Mouse (Mus musculus): ENCODE measurements around the gene Gps1.
"Not testable (repeated sequence)": the region's sequence is repeated elsewhere in the genome, so short reads cannot be mapped to it uniquely, and the experiment has no call there.

Gps1 gene

GRCm38 (mm10) chr11:120784064-120784791, at the start of gene Gps1, which contains the start of gene Rfng:
TSS of gene Gps1 (plus strand) at chr11:120784272.
TSS of gene Rfng (minus strand) at chr11:120784207.
- DNase-seq (ENCODE audit: low spot score in 2 of 2), result peak; percentile 72 to 81

- no peak for DNase-seq (ENCODE audit: low spot score in 2 of 2)
Observed at GRCm38 (mm10) chr11:120736424-120736823, 47.6 kb upstream of the Gps1 start.

- DNase-seq (ENCODE audit: low spot score in 2 of 2), result no peak
Observed at GRCm38 (mm10) chr11:120740981-120741380, 43.1 kb upstream of the Gps1 start.

- DNase-seq (ENCODE audit: low spot score in 2 of 2), result no peak
Observed at GRCm38 (mm10) chr11:120744121-120744701, 39.9 kb upstream of the Gps1 start.

- no peak for DNase-seq (ENCODE audit: low spot score in 2 of 2)
Observed at GRCm38 (mm10) chr11:120747974-120748373, 36.1 kb upstream of the Gps1 start.

GRCm38 (mm10) chr11:120749430-120749829, 34.6 kb upstream of the Gps1 start:
- DNase-seq (ENCODE audit: low spot score in 2 of 2), result peak in 1 of 2 experiments; percentile 40

GRCm38 (mm10) chr11:120751606-120752005, 32.5 kb upstream of the Gps1 start:
- DNase-seq (ENCODE audit: low spot score in 2 of 2), result no peak

- DNase-seq (ENCODE audit: low spot score in 2 of 2), result no peak
Observed at GRCm38 (mm10) chr11:120760236-120760635, 23.8 kb upstream of the Gps1 start.

GRCm38 (mm10) chr11:120761811-120762671, 22.0 kb upstream of the Gps1 start:
- DNase-seq (ENCODE audit: low spot score in 2 of 2), result no peak

GRCm38 (mm10) chr11:120762672-120763041, 21.4 kb upstream of the Gps1 start, which contains the start of gene Hmga1b:
TSS of gene Hmga1b (plus strand) at chr11:120762794.
- DNase-seq (ENCODE audit: low spot score in 2 of 2), result not testable (repeated sequence)

GRCm38 (mm10) chr11:120763121-120763999, 20.7 kb upstream of the Gps1 start:
- DNase-seq (ENCODE audit: low spot score in 2 of 2), result not testable (repeated sequence)

GRCm38 (mm10) chr11:120767023-120767422, 17.0 kb upstream of the Gps1 start:
- DNase-seq (ENCODE audit: low spot score in 2 of 2), result not testable (repeated sequence)

- no peak for DNase-seq (ENCODE audit: low spot score in 2 of 2)
Observed at GRCm38 (mm10) chr11:120768206-120768605, 15.9 kb upstream of the Gps1 start.

GRCm38 (mm10) chr11:120772749-120773148, 11.3 kb upstream of the Gps1 start:
- no peak for DNase-seq (ENCODE audit: low spot score in 2 of 2)

GRCm38 (mm10) chr11:120773463-120774190, 10.4 kb upstream of the Gps1 start:
- DNase-seq (ENCODE audit: low spot score in 2 of 2), result no peak

- DNase-seq (ENCODE audit: low spot score in 2 of 2), result peak; percentile 88 to 98
Observed at GRCm38 (mm10) chr11:120775774-120776469, 8.2 kb upstream of the Gps1 start.

- no peak for DNase-seq (ENCODE audit: low spot score in 2 of 2)
Observed at GRCm38 (mm10) chr11:120777123-120777522, 6.9 kb upstream of the Gps1 start.

GRCm38 (mm10) chr11:120779876-120780275, 4.2 kb upstream of the Gps1 start:
- DNase-seq (ENCODE audit: low spot score in 2 of 2), result no peak

GRCm38 (mm10) chr11:120781361-120781760, 2.7 kb upstream of the Gps1 start:
- not testable (repeated sequence) for DNase-seq (ENCODE audit: low spot score in 2 of 2)
